Mouse (Mus musculus) CH12.LX (cell line): Measurements from ENCODE around the gene Prr5. TPM values are rescaled to one million over a fixed set of nuclear protein-coding genes. Genes with fewer than 3 reads are reported as not detected.

Experiments
- DNase-seq: peaks from one replicate; pipeline ENCODE4 v3.0.0-alpha.2; 2013; ENCODE audit errors: extremely low read depth
- H3K27ac ChIP-seq: 2 replicates; pipeline ENCODE4 v1.5.1; 2012; ENCODE audit warnings: low read depth, mild to moderate bottlenecking, control low read depth, moderate library complexity; ENCODE audit not compliant: insufficient read depth
- H3K27me3 ChIP-seq: replicated peaks from 2 replicates; pipeline ENCODE3; 2012; ENCODE audit warnings: inconsistent platforms
- H3K36me3 ChIP-seq, 2 experiments: replicated peaks in 1 of 2; 2 replicates each; pipeline versions ENCODE3 to v1.6.1; 2012; ENCODE audit warnings: inconsistent platforms in 1 of 2, low read length in 1 of 2, mild to moderate bottlenecking in 1 of 2, mixed read lengths in 1 of 2, moderate library complexity in 1 of 2; ENCODE audit not compliant: control insufficient read depth in 1 of 2, insufficient read depth in 1 of 2
- H3K4me1 ChIP-seq, 2 experiments: 2 replicates each; pipeline ENCODE4 v1.6.1; 2012; ENCODE audit warnings: inconsistent platforms in 1 of 2, moderate library complexity in 1 of 2; ENCODE audit not compliant: insufficient read depth in 2 of 2, control insufficient read depth in 1 of 2
- H3K4me2 ChIP-seq: 2 replicates; pipeline ENCODE4 v1.6.1; 2012; ENCODE audit warnings: low read depth, mild to moderate bottlenecking, control low read depth; ENCODE audit not compliant: poor library complexity, insufficient read depth, severe bottlenecking
- H3K4me3 ChIP-seq, 3 experiments: fragments of 150-350 bp in 1 of 3; sonication (generic) in 1 of 3; replicated peaks in 1 of 3; 2 replicates each; pipeline versions ENCODE3 to v1.5.1; 2011 to 2012; ENCODE audit warnings: low read depth in 2 of 3, low read length in 2 of 3, mild to moderate bottlenecking in 2 of 3, moderate library complexity in 2 of 3, control low read depth in 1 of 3, improper control_type of control experiment in 1 of 3, inconsistent platforms in 1 of 3, mixed read lengths in 1 of 3; ENCODE audit not compliant: poor library complexity in 1 of 3
- H3K79me2 ChIP-seq: replicated peaks from 2 replicates; pipeline ENCODE4 v1.6.1; 2012; ENCODE audit warnings: mild to moderate bottlenecking, moderate library complexity; ENCODE audit not compliant: control insufficient read depth, poor library complexity, insufficient read depth, severe bottlenecking; ENCODE audit errors: extremely low read depth
- H3K9ac ChIP-seq: 2 replicates; pipeline ENCODE4 v1.6.1; 2012; ENCODE audit warnings: low read depth, mild to moderate bottlenecking, control low read depth, moderate library complexity; ENCODE audit not compliant: insufficient read depth
- H3K9me3 ChIP-seq: replicated peaks from 2 replicates; pipeline ENCODE3; 2012; ENCODE audit warnings: low read length, inconsistent platforms, mixed read lengths
- BHLHE40 ChIP-seq: IDR thresholded peaks from 2 replicates; pipeline ENCODE4 v1.6.1; 2011; ENCODE audit warnings: mild to moderate bottlenecking, low read depth, low read length, improper control_type of control experiment
- CHD2 ChIP-seq: IDR thresholded peaks from 2 replicates; pipeline ENCODE4 v1.6.1; 2011; ENCODE audit warnings: low read length, improper control_type of control experiment
- CTCF ChIP-seq, 2 experiments: IDR thresholded peaks in 1 of 2; conservative IDR thresholded peaks in 1 of 2; 2 replicates each; pipeline ENCODE4 v1.5.1; 2011 to 2012; ENCODE audit warnings: low read depth in 2 of 2, low read length in 2 of 2, improper control_type of control experiment in 1 of 2, inconsistent platforms in 1 of 2, mild to moderate bottlenecking in 1 of 2, moderate library complexity in 1 of 2
- ELF1 ChIP-seq: IDR thresholded peaks from 2 replicates; pipeline ENCODE4 v1.6.1; 2014; ENCODE audit warnings: low read depth, mild to moderate bottlenecking, inconsistent platforms, low read length, improper control_type of control experiment
- EP300 ChIP-seq: IDR thresholded peaks from 2 replicates; pipeline ENCODE4 v1.6.1; 2011; ENCODE audit warnings: low read length, improper control_type of control experiment
- ETS1 ChIP-seq: conservative IDR thresholded peaks from 2 replicates; pipeline ENCODE4 v1.6.1; 2012; ENCODE audit warnings: low read depth, mild to moderate bottlenecking, inconsistent platforms, low read length, improper control_type of control experiment, moderate library complexity
- GABPA ChIP-seq: IDR thresholded peaks from 2 replicates; pipeline ENCODE4 v1.6.1; 2012; ENCODE audit warnings: low read depth, low read length, improper control_type of control experiment, inconsistent platforms; ENCODE audit not compliant: insufficient replicate concordance
- HCFC1 ChIP-seq: IDR thresholded peaks from 2 replicates; pipeline ENCODE4 v1.6.1; 2012; ENCODE audit warnings: low read depth, mild to moderate bottlenecking, inconsistent platforms, low read length, improper control_type of control experiment
- IRF4 ChIP-seq: IDR thresholded peaks from 2 replicates; pipeline ENCODE4 v1.6.1; 2014; ENCODE audit warnings: low read depth, mild to moderate bottlenecking, inconsistent platforms, low read length, improper control_type of control experiment
- JUND ChIP-seq: conservative IDR thresholded peaks from 2 replicates; pipeline ENCODE4 v1.6.1; 2011; ENCODE audit warnings: low read depth, low read length, improper control_type of control experiment
- KAT2A ChIP-seq: IDR thresholded peaks from 2 replicates; pipeline ENCODE4 v1.6.1; 2012; ENCODE audit warnings: low read length, improper control_type of control experiment, inconsistent platforms; ENCODE audit not compliant: insufficient replicate concordance
- MAFK ChIP-seq: IDR thresholded peaks from 2 replicates; pipeline ENCODE4 v1.6.1; 2011; ENCODE audit warnings: low read length, improper control_type of control experiment; ENCODE audit not compliant: insufficient replicate concordance
- MAX ChIP-seq: IDR thresholded peaks from 2 replicates; pipeline ENCODE4 v1.6.1; 2011; ENCODE audit warnings: low read length, improper control_type of control experiment
- MAZ ChIP-seq: IDR thresholded peaks from 2 replicates; pipeline ENCODE4 v1.6.1; 2012; ENCODE audit warnings: low read depth, mild to moderate bottlenecking, inconsistent platforms, low read length, improper control_type of control experiment, moderate library complexity
- MEF2A ChIP-seq: IDR thresholded peaks from 2 replicates; pipeline ENCODE4 v1.6.1; 2014; ENCODE audit warnings: low read depth, mild to moderate bottlenecking, inconsistent platforms, low read length, improper control_type of control experiment, borderline replicate concordance
- MYC ChIP-seq: IDR thresholded peaks from 2 replicates; pipeline ENCODE4 v1.6.1; 2011; ENCODE audit warnings: low read depth, mild to moderate bottlenecking, improper control_type of control experiment, low read length
- NRF1 ChIP-seq: IDR thresholded peaks from 2 replicates; pipeline ENCODE4 v1.6.1; 2014; ENCODE audit warnings: low read depth, mild to moderate bottlenecking, inconsistent platforms, low read length, improper control_type of control experiment, moderate library complexity
- PAX5 ChIP-seq: IDR thresholded peaks from 2 replicates; pipeline ENCODE4 v1.6.1; 2012; ENCODE audit warnings: low read length, inconsistent platforms, mixed read lengths
- POLR2A ChIP-seq: IDR thresholded peaks from 2 replicates; pipeline ENCODE4 v1.6.1; 2011; ENCODE audit warnings: low read depth, mild to moderate bottlenecking, improper control_type of control experiment, low read length
- POLR2AphosphoS2 ChIP-seq: IDR thresholded peaks from 2 replicates; pipeline ENCODE4 v1.6.1; 2011; ENCODE audit warnings: low read depth, low read length, improper control_type of control experiment
- RAD21 ChIP-seq: IDR thresholded peaks from 2 replicates; pipeline ENCODE4 v1.6.1; 2011; ENCODE audit warnings: low read depth, mild to moderate bottlenecking, low read length, improper control_type of control experiment, moderate library complexity
- SIN3A ChIP-seq: IDR thresholded peaks from 2 replicates; pipeline ENCODE4 v1.6.1; 2012; ENCODE audit warnings: low read length, improper control_type of control experiment, inconsistent platforms
- SMC3 ChIP-seq: IDR thresholded peaks from 2 replicates; pipeline ENCODE4 v1.6.1; 2011; ENCODE audit warnings: low read depth, low read length, improper control_type of control experiment
- TBP ChIP-seq: conservative IDR thresholded peaks from 2 replicates; pipeline ENCODE4 v1.6.1; 2011; ENCODE audit warnings: low read depth, low read length, improper control_type of control experiment
- TCF12 ChIP-seq: IDR thresholded peaks from 2 replicates; pipeline ENCODE4 v1.6.1; 2014; ENCODE audit warnings: low read depth, mild to moderate bottlenecking, inconsistent platforms, low read length, improper control_type of control experiment
- UBTF ChIP-seq: IDR thresholded peaks from 2 replicates; pipeline ENCODE4 v1.6.1; 2012; ENCODE audit warnings: low read depth, mild to moderate bottlenecking, inconsistent platforms, low read length, improper control_type of control experiment, moderate library complexity
- USF1 ChIP-seq: IDR thresholded peaks from 2 replicates; pipeline ENCODE4 v1.6.1; 2014; ENCODE audit warnings: low read depth, mild to moderate bottlenecking, inconsistent platforms, low read length, improper control_type of control experiment
- USF2 ChIP-seq: conservative IDR thresholded peaks from 2 replicates; pipeline ENCODE4 v1.6.1; 2011; ENCODE audit warnings: low read depth, low read length, improper control_type of control experiment
- ZC3H11A ChIP-seq: IDR thresholded peaks from 2 replicates; pipeline ENCODE4 v1.6.1; 2012; ENCODE audit warnings: low read depth, mild to moderate bottlenecking, inconsistent platforms, low read length, improper control_type of control experiment
- ZKSCAN1 ChIP-seq: IDR thresholded peaks from 2 replicates; pipeline ENCODE4 v1.6.1; 2012; ENCODE audit warnings: low read depth, inconsistent platforms, low read length, improper control_type of control experiment, borderline replicate concordance
- ZMIZ1 ChIP-seq: IDR thresholded peaks from 2 replicates; pipeline ENCODE4 v1.6.1; 2012; ENCODE audit warnings: low read depth, mild to moderate bottlenecking, inconsistent platforms, low read length, improper control_type of control experiment
- ZNF384 ChIP-seq: IDR thresholded peaks from 2 replicates; pipeline ENCODE4 v1.6.1; 2012; ENCODE audit warnings: low read depth, low read length, improper control_type of control experiment, inconsistent platforms
- dilution Hi-C: fragments of 300-500 bp; cut with MboI; formaldehyde crosslinking; loops from 2 replicates; pipeline ENCODE4 v1.14.3; 2020; ENCODE audit warnings: low sequenced_read_pairs; ENCODE audit not compliant: extremely low pct_unique_long_range_greater_than_20kb, extremely low pct_ligation_motif_present
- in situ Hi-C: fragments of 300-500 bp; cut with MboI; formaldehyde crosslinking; loops from 3 replicates; pipeline ENCODE4 v1.14.3; 2019; ENCODE audit warnings: low sequenced_read_pairs, low pct_ligation_motif_present, low pct_unique_long_range_greater_than_20kb, mixed read lengths
- polyA plus RNA-seq: library from polyadenylated mRNA; unstranded; fragments of >175 nt; gene quantifications from 2 replicates; pipeline ENCODE4 v1.2.1, GENCODE M21; 2012; ENCODE audit warnings: low read depth; ENCODE audit not compliant: insufficient read length
- total RNA-seq, 2 experiments: library from RNA; depleted of rRNA; stranded (reverse); fragments of 300-350 nt in 1 of 2; fragments of >200 nt in 1 of 2; gene quantifications; 2 replicates each; pipeline ENCODE4 v1.2.3; 2012 to 2014

The Prr5 gene
- total and polyA plus RNA-seq, 3 experiments: 11.6 to 68.2 (median 19.7) TPM

DNA sequence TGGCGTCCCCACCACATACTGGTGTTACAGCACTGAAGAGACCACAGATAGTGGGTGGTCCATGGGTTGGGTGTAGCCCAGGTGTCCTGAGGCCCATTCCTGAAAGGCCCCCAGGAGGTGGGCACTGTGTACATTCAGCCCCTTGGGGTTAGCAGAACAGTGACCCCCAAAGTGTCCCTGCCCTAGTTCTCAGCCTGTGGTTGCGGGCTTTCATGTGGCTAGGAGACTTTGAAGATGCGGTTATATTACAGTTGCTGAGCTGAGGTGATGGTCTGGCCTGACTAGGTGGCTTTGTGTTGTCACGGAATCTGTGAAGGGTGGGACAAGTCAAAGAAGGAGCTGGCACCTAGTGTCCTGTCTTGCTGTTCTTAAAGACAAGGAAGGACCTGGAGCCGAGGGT, 15.1 kb downstream of the Prr5 start:
- TF ChIP-seq BHLHE40 (peak; percentile 48), TBP (no peak), MEF2A (no peak), TCF12 (peak; percentile 77), MAFK (0 out of 2 replicates have a peak, but pooled peaks have one; percentile 13)
- peaks cover 57% of the 10 kb centered on the region for H3K79me2 ChIP-seq
- H3K4me2 ChIP-seq: peak overlapping the region; percentile 88
- H3K4me3 ChIP-seq: peak overlapping the region in 1 of 3 experiments; percentile 7
- no peaks in the 10 kb centered on the region for H3K9me3 ChIP-seq
- dilution Hi-C loops (no loop called here), in situ Hi-C loops (no loop called here)
- peaks cover 22 to 38% of the 10 kb centered on the region in 2 experiments for H3K36me3 ChIP-seq
- DNase-seq: no peak
- no peaks in the 10 kb centered on the region for H3K27me3 ChIP-seq
- H3K4me1 ChIP-seq: peaks cover 35 to 67% of the 10 kb centered on the region in 2 experiments
- peak overlapping the region; percentile 25; the same call in 1 of the 2 replicates for H3K9ac ChIP-seq
- H3K27ac ChIP-seq: peak overlapping the region; percentile 97

DNA sequence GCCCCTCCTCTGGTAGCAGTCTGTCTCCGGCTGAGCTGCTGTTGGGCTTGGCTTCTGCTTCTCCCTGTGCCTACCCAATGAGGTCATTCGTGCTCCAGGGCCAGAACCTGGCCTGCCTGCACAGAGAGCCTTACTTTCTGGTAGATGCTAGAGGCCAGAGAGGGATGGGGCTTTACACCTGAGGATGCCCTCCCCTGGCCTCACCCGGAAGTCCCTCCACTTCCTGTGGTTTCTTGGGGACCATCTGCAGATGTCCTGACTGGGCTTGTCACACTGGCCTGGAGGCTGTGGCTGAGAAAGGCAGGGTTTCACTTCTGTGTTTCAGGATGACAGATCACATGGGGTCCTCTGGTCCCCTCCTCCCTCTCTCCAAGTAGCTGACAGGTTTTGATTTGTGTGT, 16.0 kb downstream of the Prr5 start:
- no peaks in the 10 kb centered on the region for H3K9me3 ChIP-seq
- H3K27me3 ChIP-seq: no peaks in the 10 kb centered on the region
- H3K4me3 ChIP-seq: no peak overlapping the region
- H3K36me3 ChIP-seq: peaks cover 30 to 47% of the 10 kb centered on the region in 2 experiments
- in situ Hi-C loops: no loop called here
- peak; percentile 97 for DNase-seq
- H3K27ac ChIP-seq: peak overlapping the region; percentile 97
- H3K9ac ChIP-seq: peak overlapping the region; percentile 25; the same call in 1 of the 2 replicates
- dilution Hi-C loops: no loop called here
- H3K4me1 ChIP-seq: peaks cover 28 to 59% of the 10 kb centered on the region in 2 experiments
- peak overlapping the region; percentile 88 for H3K4me2 ChIP-seq
- peaks cover 57% of the 10 kb centered on the region for H3K79me2 ChIP-seq
- TF ChIP-seq ZC3H11A (no peak), KAT2A (no peak), IRF4 (peak; percentile 100), MYC (peak; percentile 78), JUND (peak; percentile 74), MEF2A (peak; percentile 93), ELF1 (peak; percentile 95), EP300 (peak; percentile 100), NRF1 (no peak), ZNF384 (no peak), POLR2AphosphoS2 (no peak), USF2 (peak; percentile 56), ZKSCAN1 (no peak), TCF12 (peak; percentile 100), MAFK (peak; percentile 79), GABPA (no peak), SIN3A (peak; percentile 90), CTCF (conservative IDR thresholded peaks at IDR 0.05 in 1 of 2, IDR thresholded peaks at IDR 0.05 in 1 of 2; ENCODE audit: low read depth in 2 of 2, low read length in 2 of 2) (no peak), TBP (peak; percentile 74), CHD2 (peak; percentile 93), BHLHE40 (peak; percentile 89), MAX (peak; percentile 54; the same call in 1 of the 2 replicates), ZMIZ1 (peak; percentile 73), USF1 (peak; percentile 62), UBTF (peak; percentile 78; the same call in 1 of the 2 replicates), SMC3 (no peak), ETS1 (peak; percentile 94), POLR2A (peak; percentile 73), RAD21 (peak; percentile 2), MAZ (peak; percentile 94), HCFC1 (no peak), PAX5 (no peak)
